ENCODE assay signal across 17 mouse cellular contexts in the genomic region with DNA sequence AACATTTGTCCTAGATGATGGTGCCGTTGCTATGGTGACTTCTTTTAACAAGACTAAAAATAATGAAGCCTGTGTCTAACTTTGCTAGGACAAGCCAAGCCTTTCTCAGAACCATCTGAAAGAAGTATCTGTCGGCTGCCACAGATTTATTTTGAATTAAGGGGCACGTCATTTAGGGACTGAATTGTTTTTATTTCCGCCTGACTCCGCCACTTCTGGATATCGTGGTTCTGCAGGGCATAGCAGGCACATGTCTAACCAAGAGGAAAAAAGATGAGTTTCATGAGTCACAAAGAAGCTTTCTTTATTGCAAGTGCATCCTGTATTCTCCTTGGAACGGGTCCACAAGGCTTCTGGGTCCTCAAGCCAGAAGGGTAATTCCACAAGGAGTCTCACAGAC. TPM values are rescaled to one million over a fixed set of nuclear protein-coding genes. Genes with fewer than 3 reads are reported as not detected.
DNase-seq lines count a peak whose midpoint lies in the region; ATAC-seq lines count a peak whose summit lies in the region.
"Had no signal": no experiment of that assay in that cellular context is flagged by ENCODE, and none has a peak within 500 bp of the region (broad histone marks: within the 10 kb centered on the region; RNA-seq: fewer than 3 reads in every experiment).

No protein-coding gene starts in this region.

- H3K9ac ChIP-seq in heart, embryonic 12.5 days, result no peak overlapping the region
- H3K9ac ChIP-seq: neural tube, embryonic 12.5 days had no signal

- peak; percentile 24 to 43 for DNase-seq in heart, postnatal 10 days
- DNase-seq in lung, postnatal 10 days, result peak; percentile 13
- no peak for DNase-seq in lung, postnatal 4 days
- peak; percentile 64 for DNase-seq in brain, adult 2 months (ENCODE audit: low read depth, low spot score)
- DNase-seq in right cerebral cortex, postnatal 10 days (ENCODE audit: low spot score in 2 of 2), result peak; percentile 53 to 70
- no peak for DNase-seq in kidney, adult 9 months
- DNase-seq: adrenal gland, postnatal 10 days; kidney, adult 8-10 months; thymus, postnatal 14 days had no signal

- H3K4me2 ChIP-seq in heart, embryonic 12.5 days, result no peak overlapping the region
- H3K4me2 ChIP-seq: liver, embryonic 11.5 days; midbrain, embryonic 11.5 days; neural tube, embryonic 12.5 days had no signal

- intact Hi-C loops in heart, postnatal 10 days (cut with DNase I), result no loop called here

- H3K36me3 ChIP-seq in heart, embryonic 12.5 days, result no peaks in the 10 kb centered on the region
- H3K36me3 ChIP-seq: neural tube, embryonic 12.5 days had no signal

- WGBS in heart, embryonic 12.5 days, result 64% methylated on average over 7 of the region's 7 CpGs

- H3K27me3 ChIP-seq in heart, embryonic 12.5 days (replicated peaks), result no peaks in the 10 kb centered on the region
- H3K27me3 ChIP-seq: neural tube, embryonic 12.5 days had no signal

- H3K9me3 ChIP-seq in heart, embryonic 12.5 days (replicated peaks), result no peaks in the 10 kb centered on the region
- H3K9me3 ChIP-seq: neural tube, embryonic 12.5 days had no signal

- H3K27ac ChIP-seq in heart, embryonic 12.5 days (ENCODE audit: poor library complexity, severe bottlenecking), result no peak overlapping the region
- H3K27ac ChIP-seq: neural tube, embryonic 12.5 days had no signal

- H3K4me3 ChIP-seq in heart, embryonic 12.5 days, result no peak overlapping the region
- H3K4me3 ChIP-seq: neural tube, embryonic 12.5 days had no signal

- no peaks in the 10 kb centered on the region for H3K4me1 ChIP-seq in heart, embryonic 12.5 days (replicated peaks)
- H3K4me1 ChIP-seq: neural tube, embryonic 12.5 days had no signal

- ATAC-seq in heart, embryonic 12.5 days (ENCODE audit: insufficient number of reproducible peaks, low FRiP score), result no peak
- ATAC-seq: lung, postnatal 0 days had no signal

RNA-seq across cellular contexts. Expression of gene Gphb5, which starts 7.8 kb away (rescaled TPM):
- not detected for total RNA-seq in heart, postnatal 10 days (2021)
- polyA plus RNA-seq in heart, embryonic 12.5 days (2016; fragmentation: Nextera tagmentation; extraction: Ambion mirVana), result not detected in 2 replicates
- total RNA-seq: adrenal gland, postnatal 10 days; gastrocnemius, adult 18-20 months; hematopoietic stem cell, adult 5-6 weeks; layer of hippocampus, adult 18-20 months had no signal
- polyA plus RNA-seq: liver, embryonic 11.5 days; lung, postnatal 0 days; midbrain, embryonic 11.5 days; neural tube, embryonic 12.5 days had no signal

Comparison
In these comparisons a context has a peak if more than half of its experiments do, and no peak if none do; other contexts are left out.
1. DNase-seq: peak in heart, postnatal 10 days (2 of 2), lung, postnatal 10 days (single experiment), brain, adult 2 months (single experiment) and right cerebral cortex, postnatal 10 days (2 of 2); none in lung, postnatal 4 days (0 of 2) and kidney, adult 9 months (single experiment).